Mouse (Mus musculus): ENCODE results near the gene Mcfd2. TPM values are rescaled to one million over a fixed set of nuclear protein-coding genes. Genes with fewer than 3 reads are reported as not detected.
A peak's percentile ranks its signal among the peaks of the same experiment; 100 is the strongest.

The Mcfd2 gene
- polyA plus RNA-seq, 1 experiment from 2014 or later = 50.9 TPM

- H3K4me2 ChIP-seq = peak overlapping the region; percentile 87
- peaks cover 21% of the 10 kb centered on the region for H3K36me3 ChIP-seq (replicated peaks)
- H3K4me1 ChIP-seq = peaks cover 12% of the 10 kb centered on the region
- H3K27me3 ChIP-seq = peaks cover 13% of the 10 kb centered on the region; the same call in 1 of the 2 replicates
- peak; percentile 76 for ATAC-seq (ENCODE audit: low FRiP score)
- H3K27ac ChIP-seq = 0 out of 2 replicates have a peak overlapping the region, but pooled peaks have one; percentile 31
- H3K9me3 ChIP-seq = no peaks in the 10 kb centered on the region
- 7% methylated on average over 28 of the region's 28 CpGs for WGBS
- H3K9ac ChIP-seq = peak overlapping the region; percentile 89
- H3K4me3 ChIP-seq (replicated peaks) = peak overlapping the region; percentile 85
These were observed 576 bp downstream of the Mcfd2 start for GRCm38 (mm10) chr17:87264927-87265791.

GRCm38 (mm10) chr17:87264054-87264830, 1.5 kb downstream of the Mcfd2 start:
- Histone ChIP-seq H3K9ac (peak overlapping the region; percentile 89; the same call in 1 of the 2 replicates), H3K36me3 (replicated peaks) (peaks cover 30% of the 10 kb centered on the region), H3K4me1 (peaks cover 12% of the 10 kb centered on the region), H3K9me3 (no peaks in the 10 kb centered on the region), H3K27ac (no peak overlapping the region), H3K27me3 (peaks cover 13% of the 10 kb centered on the region; the same call in 1 of the 2 replicates), H3K4me2 (peak overlapping the region; percentile 87), H3K4me3 (replicated peaks) (peak overlapping the region; percentile 85)
- no peak for ATAC-seq (ENCODE audit: low FRiP score)
- WGBS = 94% methylated on average over 11 of the region's 11 CpGs

GRCm38 (mm10) chr17:87263401-87263800, 2.3 kb downstream of the Mcfd2 start:
- H3K27me3 ChIP-seq = peaks cover 8% of the 10 kb centered on the region; the same call in 1 of the 2 replicates
- H3K27ac ChIP-seq = no peak overlapping the region
- WGBS = 94% methylated on average over 6 of the region's 6 CpGs
- H3K4me3 ChIP-seq (replicated peaks) = no peak overlapping the region
- H3K9ac ChIP-seq = no peak overlapping the region
- no peaks in the 10 kb centered on the region for H3K9me3 ChIP-seq
- peaks cover 12% of the 10 kb centered on the region for H3K4me1 ChIP-seq
- no peak for ATAC-seq (ENCODE audit: low FRiP score)
- H3K36me3 ChIP-seq (replicated peaks) = peaks cover 37% of the 10 kb centered on the region
- H3K4me2 ChIP-seq = no peak overlapping the region

- Histone ChIP-seq H3K4me2 (no peak overlapping the region), H3K4me1 (no peaks in the 10 kb centered on the region), H3K27me3 (no peaks in the 10 kb centered on the region), H3K4me3 (replicated peaks) (no peak overlapping the region), H3K27ac (no peak overlapping the region), H3K9me3 (no peaks in the 10 kb centered on the region), H3K9ac (no peak overlapping the region), H3K36me3 (replicated peaks) (peaks cover 69% of the 10 kb centered on the region)
- 93% methylated on average over 16 of the region's 16 CpGs for WGBS
- no peak for ATAC-seq (ENCODE audit: low FRiP score)
These were observed 10.1 kb downstream of the Mcfd2 start for GRCm38 (mm10) chr17:87255672-87256071.

- no peak for ATAC-seq (ENCODE audit: low FRiP score)
- Histone ChIP-seq H3K36me3 (replicated peaks) (peaks cover 56% of the 10 kb centered on the region), H3K27me3 (no peaks in the 10 kb centered on the region), H3K9ac (no peak overlapping the region), H3K27ac (no peak overlapping the region), H3K4me1 (no peaks in the 10 kb centered on the region), H3K4me3 (replicated peaks) (no peak overlapping the region), H3K4me2 (no peak overlapping the region), H3K9me3 (no peaks in the 10 kb centered on the region)
- WGBS = 82% methylated on average over 8 of the region's 8 CpGs
These were observed 11.4 kb downstream of the Mcfd2 start for GRCm38 (mm10) chr17:87254384-87254783.

GRCm38 (mm10) chr17:87246103-87246502, 19.6 kb downstream of the Mcfd2 start:
- 80% methylated on average over 9 of the region's 9 CpGs for WGBS
- no peaks in the 10 kb centered on the region for H3K4me1 ChIP-seq
- H3K4me2 ChIP-seq = no peak overlapping the region
- H3K27ac ChIP-seq = no peak overlapping the region
- H3K9me3 ChIP-seq = no peaks in the 10 kb centered on the region
- no peak for ATAC-seq (ENCODE audit: low FRiP score)
- H3K4me3 ChIP-seq (replicated peaks) = no peak overlapping the region
- H3K9ac ChIP-seq = no peak overlapping the region
- H3K36me3 ChIP-seq (replicated peaks) = no peaks in the 10 kb centered on the region
- no peaks in the 10 kb centered on the region for H3K27me3 ChIP-seq

GRCm38 (mm10) chr17:87237826-87238225, 27.9 kb downstream of the Mcfd2 start:
- peaks cover 15% of the 10 kb centered on the region for H3K4me1 ChIP-seq
- no peaks in the 10 kb centered on the region for H3K36me3 ChIP-seq (replicated peaks)
- WGBS = 81% methylated on average over 11 of the region's 11 CpGs
- no peak overlapping the region for H3K9ac ChIP-seq
- H3K4me2 ChIP-seq = no peak overlapping the region
- H3K27me3 ChIP-seq = no peaks in the 10 kb centered on the region
- no peaks in the 10 kb centered on the region; the same call in 1 of the 2 replicates for H3K9me3 ChIP-seq
- no peak overlapping the region for H3K27ac ChIP-seq
- H3K4me3 ChIP-seq (replicated peaks) = no peak overlapping the region
- no peak for ATAC-seq (ENCODE audit: low FRiP score)

GRCm38 (mm10) chr17:87236725-87237650, 28.7 kb downstream of the Mcfd2 start:
- H3K9ac ChIP-seq = no peak overlapping the region
- no peaks in the 10 kb centered on the region for H3K27me3 ChIP-seq
- H3K4me2 ChIP-seq = no peak overlapping the region
- ATAC-seq (ENCODE audit: low FRiP score) = peak; percentile 84
- no peak overlapping the region for H3K4me3 ChIP-seq (replicated peaks)
- no peaks in the 10 kb centered on the region; the same call in 1 of the 2 replicates for H3K9me3 ChIP-seq
- peaks cover 15% of the 10 kb centered on the region for H3K4me1 ChIP-seq
- H3K27ac ChIP-seq = peak overlapping the region; percentile 54; the same call in 1 of the 2 replicates
- no peaks in the 10 kb centered on the region for H3K36me3 ChIP-seq (replicated peaks)
- WGBS = 58% methylated on average over 18 of the region's 18 CpGs

- Histone ChIP-seq H3K27me3 (no peaks in the 10 kb centered on the region), H3K4me2 (no peak overlapping the region), H3K27ac (no peak overlapping the region), H3K4me1 (peaks cover 15% of the 10 kb centered on the region), H3K36me3 (replicated peaks) (no peaks in the 10 kb centered on the region), H3K4me3 (replicated peaks) (no peak overlapping the region), H3K9ac (no peak overlapping the region), H3K9me3 (no peaks in the 10 kb centered on the region; the same call in 1 of the 2 replicates)
- WGBS = 91% methylated on average over 6 of the region's 6 CpGs
- no peak for ATAC-seq (ENCODE audit: low FRiP score)
These were observed 30.7 kb downstream of the Mcfd2 start for GRCm38 (mm10) chr17:87235019-87235418.

- Histone ChIP-seq H3K9me3 (no peaks in the 10 kb centered on the region), H3K9ac (no peak overlapping the region), H3K27me3 (no peaks in the 10 kb centered on the region), H3K4me3 (replicated peaks) (no peak overlapping the region), H3K4me1 (no peaks in the 10 kb centered on the region), H3K27ac (no peak overlapping the region), H3K4me2 (no peak overlapping the region), H3K36me3 (replicated peaks) (no peaks in the 10 kb centered on the region)
- 80% methylated on average over 4 of the region's 4 CpGs for WGBS
- ATAC-seq (ENCODE audit: low FRiP score) = no peak
These were observed 37.9 kb downstream of the Mcfd2 start for GRCm38 (mm10) chr17:87227878-87228277.

GRCm38 (mm10) chr17:87226079-87226640, 39.6 kb downstream of the Mcfd2 start:
- no peak for ATAC-seq (ENCODE audit: low FRiP score)
- Histone ChIP-seq H3K36me3 (replicated peaks) (no peaks in the 10 kb centered on the region), H3K4me2 (no peak overlapping the region), H3K27ac (no peak overlapping the region), H3K9ac (no peak overlapping the region), H3K4me1 (no peaks in the 10 kb centered on the region), H3K4me3 (replicated peaks) (no peak overlapping the region), H3K27me3 (no peaks in the 10 kb centered on the region), H3K9me3 (no peaks in the 10 kb centered on the region)
- 76% methylated on average over 10 of the region's 10 CpGs for WGBS
